Mouse (Mus musculus): ENCODE measurements around the gene Rsph3a. TPM values are rescaled to one million over a fixed set of nuclear protein-coding genes. Genes with fewer than 3 reads are reported as not detected.

Gene Rsph3a
- polyA plus RNA-seq, 1 experiment = 33.6 TPM

DNA sequence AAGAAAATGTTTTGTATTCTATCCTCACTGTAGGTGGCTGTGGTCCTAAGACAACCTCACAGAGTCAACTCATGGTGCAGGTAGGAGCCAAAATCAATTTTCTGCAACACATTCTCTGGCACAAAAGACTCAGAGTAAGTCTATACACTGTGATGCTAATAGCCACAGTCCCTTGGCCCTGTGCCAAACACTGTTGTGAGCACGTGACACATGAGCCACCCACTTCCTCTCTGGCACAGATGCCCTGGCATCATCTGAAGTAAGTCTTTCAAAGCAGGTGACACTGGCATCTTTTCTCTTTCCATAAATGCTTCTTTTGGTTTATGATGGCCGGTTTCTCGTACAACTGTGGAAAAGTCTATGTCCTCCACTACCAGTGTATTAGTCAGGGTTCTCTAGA is 43.1 kb upstream of the Rsph3a start:
- H3K27me3 ChIP-seq (ENCODE audit: control insufficient read depth, insufficient read depth, low read length) = no peaks in the 10 kb centered on the region
- DNase-seq = no peak
- 49% methylated on average over 3 of the region's 3 CpGs for WGBS
- no peaks in the 10 kb centered on the region for H3K4me1 ChIP-seq (ENCODE audit: control insufficient read depth, insufficient read depth, low read length)
- H3K4me3 ChIP-seq (replicated peaks; ENCODE audit: insufficient read depth, low read depth, low read length) = no peak overlapping the region
- TF ChIP-seq POLR2A (IDR thresholded peaks at IDR 0.05; ENCODE audit: borderline replicate concordance, insufficient read depth, low read length) (no peak), CTCF (IDR thresholded peaks at IDR 0.05; ENCODE audit: borderline replicate concordance, insufficient read depth, low read depth, low read length) (no peak)
- H3K27ac ChIP-seq (ENCODE audit: insufficient read depth, low read length) = no peak overlapping the region

DNA sequence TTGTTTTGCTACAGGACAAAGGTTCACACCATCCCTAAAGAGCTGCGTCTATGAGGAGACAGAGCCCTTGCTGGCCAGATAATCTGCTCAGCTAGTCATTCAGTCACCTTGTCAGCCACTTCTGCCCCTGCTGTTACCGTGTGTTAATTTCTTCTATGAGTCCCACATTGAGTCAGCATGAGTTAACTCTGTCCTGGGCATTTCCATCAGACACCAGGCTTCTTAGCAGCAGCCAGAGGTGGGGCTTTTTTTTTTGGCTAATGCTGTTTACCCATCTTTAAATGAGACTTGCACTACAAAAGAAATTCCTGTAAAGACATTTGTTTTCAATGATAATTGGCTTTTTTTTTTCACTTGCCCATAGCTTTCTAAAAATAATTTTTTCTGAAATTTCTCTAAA is 40.4 kb upstream of the Rsph3a start:
- Histone ChIP-seq H3K4me3 (replicated peaks; ENCODE audit: insufficient read depth, low read depth, low read length) (no peak overlapping the region), H3K4me1 (ENCODE audit: control insufficient read depth, insufficient read depth, low read length) (no peaks in the 10 kb centered on the region), H3K27me3 (ENCODE audit: control insufficient read depth, insufficient read depth, low read length) (no peaks in the 10 kb centered on the region), H3K27ac (ENCODE audit: insufficient read depth, low read length) (no peak overlapping the region)
- WGBS = 36% methylated on average over 2 of the region's 2 CpGs
- no peak for TF ChIP-seq CTCF (IDR thresholded peaks at IDR 0.05; ENCODE audit: borderline replicate concordance, insufficient read depth, low read depth, low read length)
- no peak for DNase-seq

DNA sequence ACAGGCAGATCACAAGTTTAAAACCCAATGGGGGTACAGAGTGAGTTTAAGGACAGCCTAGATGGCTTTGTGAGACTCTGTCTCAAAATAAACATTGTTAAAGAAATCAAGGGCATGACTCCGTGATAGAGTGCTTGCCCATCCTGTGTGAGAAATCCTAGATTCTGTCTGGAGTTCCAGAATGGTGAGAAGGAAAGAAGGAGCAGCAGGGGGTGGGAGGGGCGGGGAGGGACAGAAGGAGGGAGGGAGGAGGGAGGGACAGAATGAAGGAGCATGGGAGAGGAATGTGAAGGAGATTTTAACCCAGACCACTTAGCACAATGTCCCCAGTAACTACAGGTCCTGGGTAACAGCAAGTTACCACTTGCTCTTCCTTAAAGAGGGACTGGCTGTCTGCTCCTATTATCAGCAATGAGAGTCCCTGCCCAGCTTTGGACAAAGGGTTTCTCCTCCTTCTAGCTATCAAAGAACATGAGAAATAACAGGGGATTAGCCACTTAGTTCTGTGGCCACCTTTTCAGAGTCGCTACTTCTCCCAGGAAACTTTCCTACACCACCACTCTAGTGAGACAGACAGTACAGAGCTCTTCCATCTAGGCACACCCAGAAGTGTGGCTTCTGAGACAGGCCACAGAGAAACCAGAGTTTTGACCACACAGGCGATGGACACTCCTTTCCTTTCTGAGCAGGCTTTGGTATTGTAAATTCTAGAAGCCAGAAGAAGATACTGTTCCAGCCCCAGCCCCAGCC is 39.3 kb upstream of the Rsph3a start:
- Histone ChIP-seq H3K4me3 (replicated peaks; ENCODE audit: insufficient read depth, low read depth, low read length) (no peak overlapping the region), H3K4me1 (ENCODE audit: control insufficient read depth, insufficient read depth, low read length) (no peaks in the 10 kb centered on the region), H3K27me3 (ENCODE audit: control insufficient read depth, insufficient read depth, low read length) (no peaks in the 10 kb centered on the region), H3K27ac (ENCODE audit: insufficient read depth, low read length) (no peak overlapping the region)
- no peak for DNase-seq
- TF ChIP-seq POLR2A (IDR thresholded peaks at IDR 0.05; ENCODE audit: borderline replicate concordance, insufficient read depth, low read length) (no peak), CTCF (IDR thresholded peaks at IDR 0.05; ENCODE audit: borderline replicate concordance, insufficient read depth, low read depth, low read length) (no peak)
- WGBS = 48% methylated on average over 4 of the region's 4 CpGs

DNA sequence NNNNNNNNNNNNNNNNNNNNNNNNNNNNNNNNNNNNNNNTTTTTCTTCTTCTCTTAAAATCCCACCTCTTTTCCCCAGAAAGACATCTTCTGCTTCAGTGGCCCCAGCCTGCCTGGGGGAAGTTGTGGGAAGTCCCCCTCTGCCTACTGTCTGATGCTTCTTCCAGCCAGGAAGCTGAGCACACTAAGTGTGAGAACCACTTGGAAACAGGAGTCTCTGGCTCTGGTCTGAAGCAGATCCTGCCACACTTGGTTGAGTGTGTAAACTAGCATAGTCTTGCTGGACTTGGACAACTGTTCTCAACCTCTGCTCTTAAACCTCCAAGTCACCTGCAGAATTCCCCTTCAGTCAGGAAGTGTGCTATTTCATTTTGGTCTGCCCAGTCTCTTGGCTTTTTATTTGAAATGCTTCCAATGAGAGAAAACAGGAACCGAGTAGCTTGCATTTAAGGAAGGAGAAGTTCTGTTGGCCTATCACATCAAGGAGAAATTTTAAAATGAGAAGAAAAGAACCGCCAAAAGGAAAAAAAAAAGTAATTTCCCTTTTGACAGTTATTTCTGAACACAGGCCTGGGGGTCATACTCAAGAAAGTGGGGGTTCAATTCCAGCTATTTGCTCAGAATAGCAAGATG is 30.7 kb upstream of the Rsph3a start:
- WGBS = 79% methylated on average over 2 of the region's 2 CpGs
- Histone ChIP-seq H3K27me3 (ENCODE audit: control insufficient read depth, insufficient read depth, low read length) (no peaks in the 10 kb centered on the region), H3K4me1 (ENCODE audit: control insufficient read depth, insufficient read depth, low read length) (no peaks in the 10 kb centered on the region), H3K27ac (ENCODE audit: insufficient read depth, low read length) (no peak overlapping the region), H3K4me3 (replicated peaks; ENCODE audit: insufficient read depth, low read depth, low read length) (no peak overlapping the region)
- no peak for TF ChIP-seq POLR2A (IDR thresholded peaks at IDR 0.05; ENCODE audit: borderline replicate concordance, insufficient read depth, low read length)
- DNase-seq = no peak

DNA sequence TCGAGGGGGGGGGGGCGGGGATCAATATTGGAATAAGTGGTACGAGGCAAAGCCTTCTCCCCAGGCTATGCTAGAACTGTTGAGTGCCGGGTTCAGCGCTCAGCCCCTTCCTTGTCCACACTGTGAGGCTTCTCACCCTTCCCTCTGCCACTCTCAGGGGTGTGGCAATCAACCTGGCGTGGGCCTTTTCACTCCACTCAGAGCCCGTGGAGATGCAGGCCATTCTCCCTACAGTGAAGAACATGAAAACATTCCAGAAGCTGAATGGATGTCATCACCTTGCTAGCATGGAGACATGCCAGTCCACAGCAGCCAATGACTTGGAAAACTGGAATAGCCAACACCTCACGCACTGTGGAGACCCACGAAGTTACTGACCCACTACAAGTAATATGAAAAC is 29.6 kb upstream of the Rsph3a start:
- no peak for TF ChIP-seq POLR2A (IDR thresholded peaks at IDR 0.05; ENCODE audit: borderline replicate concordance, insufficient read depth, low read length)
- no peak for TF ChIP-seq CTCF (IDR thresholded peaks at IDR 0.05; ENCODE audit: borderline replicate concordance, insufficient read depth, low read depth, low read length)
- DNase-seq = no peak
- Histone ChIP-seq H3K4me3 (replicated peaks; ENCODE audit: insufficient read depth, low read depth, low read length) (no peak overlapping the region), H3K27ac (ENCODE audit: insufficient read depth, low read length) (no peak overlapping the region), H3K27me3 (ENCODE audit: control insufficient read depth, insufficient read depth, low read length) (no peaks in the 10 kb centered on the region), H3K4me1 (ENCODE audit: control insufficient read depth, insufficient read depth, low read length) (no peaks in the 10 kb centered on the region)
- 81% methylated on average over 9 of the region's 9 CpGs for WGBS

DNA sequence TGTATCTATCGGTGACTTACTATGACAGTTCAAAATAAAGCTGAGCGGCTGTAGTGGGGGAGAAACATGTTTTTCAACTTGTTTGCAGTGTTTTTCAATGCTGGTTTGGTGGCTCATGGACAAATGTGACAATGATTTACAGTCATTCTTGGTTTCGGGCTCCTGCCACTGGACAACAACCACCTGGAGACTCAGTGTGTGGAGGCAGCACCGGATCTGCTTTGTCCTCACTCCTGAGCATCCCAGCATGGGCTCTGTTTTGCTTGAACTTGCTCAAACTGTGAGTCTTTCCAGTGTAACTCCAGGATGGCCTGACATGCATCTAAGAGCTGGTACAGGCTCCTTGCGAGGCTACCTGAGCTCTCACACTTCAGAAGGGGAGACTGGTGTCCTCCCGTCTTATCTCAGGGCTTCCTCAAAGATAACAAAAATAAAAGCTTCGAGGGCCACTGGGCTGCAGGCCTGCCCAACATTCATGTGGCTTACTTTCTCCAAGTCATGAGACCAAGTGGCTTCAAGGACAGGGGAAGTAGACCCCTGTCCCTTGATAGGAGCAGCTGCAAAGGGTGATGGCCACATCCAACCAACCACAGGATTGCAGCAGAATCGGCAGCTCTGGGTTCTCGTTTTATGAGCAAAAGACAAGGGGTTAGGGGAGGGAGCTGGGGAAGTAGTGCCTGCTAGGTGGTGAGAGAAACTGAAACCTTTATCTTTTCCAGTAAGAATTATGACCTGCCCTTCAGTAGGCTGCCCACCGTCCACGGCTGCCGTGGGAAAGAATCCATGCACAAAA is 28.4 kb upstream of the Rsph3a start:
- no peaks in the 10 kb centered on the region for H3K27me3 ChIP-seq (ENCODE audit: control insufficient read depth, insufficient read depth, low read length)
- no peak overlapping the region for H3K4me3 ChIP-seq (replicated peaks; ENCODE audit: insufficient read depth, low read depth, low read length)
- H3K27ac ChIP-seq (ENCODE audit: insufficient read depth, low read length) = no peak overlapping the region
- 78% methylated on average over 12 of the region's 12 CpGs for WGBS
- H3K4me1 ChIP-seq (ENCODE audit: control insufficient read depth, insufficient read depth, low read length) = no peaks in the 10 kb centered on the region
- TF ChIP-seq POLR2A (IDR thresholded peaks at IDR 0.05; ENCODE audit: borderline replicate concordance, insufficient read depth, low read length) (no peak), CTCF (IDR thresholded peaks at IDR 0.05; ENCODE audit: borderline replicate concordance, insufficient read depth, low read depth, low read length) (no peak)
- no peak for DNase-seq

DNA sequence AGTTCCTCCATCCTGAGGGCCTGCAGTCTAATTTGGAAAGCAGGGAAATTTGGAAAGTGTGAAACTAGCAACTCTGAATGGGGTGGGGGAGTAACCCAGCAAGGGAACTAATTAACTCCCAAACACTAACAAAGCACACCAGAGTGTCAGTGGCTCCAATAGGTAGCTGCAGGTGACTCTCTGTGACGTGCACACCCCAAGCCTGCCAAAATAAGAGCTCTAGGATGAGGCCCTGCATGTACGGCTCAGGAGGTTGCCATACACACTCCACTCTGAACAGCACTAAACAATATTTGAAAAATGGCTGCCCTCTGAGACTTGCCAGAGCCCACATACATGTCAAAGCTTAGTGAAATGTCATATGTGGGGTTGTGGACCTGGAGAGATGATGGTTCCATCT is 27.1 kb upstream of the Rsph3a start:
- H3K4me3 ChIP-seq (replicated peaks; ENCODE audit: insufficient read depth, low read depth, low read length) = no peak overlapping the region
- H3K27ac ChIP-seq (ENCODE audit: insufficient read depth, low read length) = no peak overlapping the region
- DNase-seq = no peak
- no peaks in the 10 kb centered on the region for H3K4me1 ChIP-seq (ENCODE audit: control insufficient read depth, insufficient read depth, low read length)
- 76% methylated on average over 2 of the region's 2 CpGs for WGBS
- TF ChIP-seq POLR2A (IDR thresholded peaks at IDR 0.05; ENCODE audit: borderline replicate concordance, insufficient read depth, low read length) (no peak), CTCF (IDR thresholded peaks at IDR 0.05; ENCODE audit: borderline replicate concordance, insufficient read depth, low read depth, low read length) (no peak)
- H3K27me3 ChIP-seq (ENCODE audit: control insufficient read depth, insufficient read depth, low read length) = no peaks in the 10 kb centered on the region

DNA sequence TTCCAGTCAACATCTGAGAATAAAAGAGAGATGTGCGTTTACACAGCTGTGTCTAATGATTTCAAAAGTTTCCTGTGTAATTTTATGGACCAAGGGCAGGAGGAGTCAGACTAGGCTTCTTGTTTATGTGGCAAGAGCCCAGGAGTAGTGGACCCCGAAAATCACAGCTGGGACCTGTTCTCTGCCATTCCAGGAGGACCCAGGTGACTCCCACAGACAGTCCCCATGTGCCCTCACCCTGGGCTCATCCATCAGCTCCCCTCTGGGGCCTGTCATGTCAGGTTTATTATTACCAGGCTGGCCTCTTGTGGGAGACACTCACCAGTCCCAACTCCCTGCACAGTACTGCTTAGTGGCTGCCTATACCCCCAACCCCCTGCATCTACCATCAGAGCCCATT is 26.2 kb upstream of the Rsph3a start:
- Histone ChIP-seq H3K27ac (ENCODE audit: insufficient read depth, low read length) (no peak overlapping the region), H3K4me3 (replicated peaks; ENCODE audit: insufficient read depth, low read depth, low read length) (no peak overlapping the region), H3K27me3 (ENCODE audit: control insufficient read depth, insufficient read depth, low read length) (no peaks in the 10 kb centered on the region), H3K4me1 (ENCODE audit: control insufficient read depth, insufficient read depth, low read length) (no peaks in the 10 kb centered on the region)
- WGBS = 68% methylated on average over 2 of the region's 2 CpGs
- no peak for TF ChIP-seq POLR2A (IDR thresholded peaks at IDR 0.05; ENCODE audit: borderline replicate concordance, insufficient read depth, low read length)
- TF ChIP-seq CTCF (IDR thresholded peaks at IDR 0.05; ENCODE audit: borderline replicate concordance, insufficient read depth, low read depth, low read length) = no peak
- DNase-seq = no peak
